Mouse (Mus musculus): ENCODE measurements around the gene Trmt61a. TPM values are rescaled to one million over a fixed set of nuclear protein-coding genes. Genes with fewer than 3 reads are reported as not detected.

The Trmt61a gene
- polyA plus RNA-seq, 1 experiment = 28.0 TPM

GRCm38 (mm10) chr12:111671431-111671902, 6.4 kb upstream of the Trmt61a start:
- under 1% methylated on average over 34 of the region's 34 CpGs for WGBS
- no peak for DNase-seq (ENCODE audit: low read depth, low spot score)

- under 1% methylated on average over 31 of the region's 31 CpGs for WGBS
- no peak for DNase-seq (ENCODE audit: low read depth, low spot score)
These were observed 5.7 kb upstream of the Trmt61a start, which contains the start of gene Ckb for GRCm38 (mm10) chr12:111672176-111672575. Gene Ckb (minus strand): TSS chr12:111672338.

GRCm38 (mm10) chr12:111672581-111672980, 5.3 kb upstream of the Trmt61a start:
- WGBS = 12% methylated on average over 12 of the region's 12 CpGs
- no peak for DNase-seq (ENCODE audit: low read depth, low spot score)

- WGBS = 46% methylated on average over 2 of the region's 2 CpGs
- no peak for DNase-seq (ENCODE audit: low read depth, low spot score)
These were observed 2.9 kb upstream of the Trmt61a start for GRCm38 (mm10) chr12:111674850-111675486.

GRCm38 (mm10) chr12:111675797-111676580, 1.9 kb upstream of the Trmt61a start:
- WGBS = 33% methylated on average over 6 of the region's 6 CpGs
- DNase-seq (ENCODE audit: low read depth, low spot score) = no peak

- WGBS = 4% methylated on average over 5 of the region's 5 CpGs
- peak; percentile 48 for DNase-seq (ENCODE audit: low read depth, low spot score)
These were observed 484 bp upstream of the Trmt61a start for GRCm38 (mm10) chr12:111677421-111677820.

GRCm38 (mm10) chr12:111678670-111678933, 697 bp downstream of the Trmt61a start:
- DNase-seq (ENCODE audit: low read depth, low spot score) = no peak
- WGBS = 2% methylated on average over 13 of the region's 13 CpGs

GRCm38 (mm10) chr12:111678997-111679396, 1.1 kb downstream of the Trmt61a start:
- WGBS = 21% methylated on average over 7 of the region's 7 CpGs
- no peak for DNase-seq (ENCODE audit: low read depth, low spot score)

GRCm38 (mm10) chr12:111680661-111681060, 2.8 kb downstream of the Trmt61a start:
- DNase-seq (ENCODE audit: low read depth, low spot score) = no peak
- 84% methylated on average over 13 of the region's 13 CpGs for WGBS

GRCm38 (mm10) chr12:111681305-111681704, 3.4 kb downstream of the Trmt61a start:
- 69% methylated on average over 8 of the region's 8 CpGs for WGBS
- DNase-seq (ENCODE audit: low read depth, low spot score) = no peak

- 77% methylated on average over 5 of the region's 5 CpGs for WGBS
- DNase-seq (ENCODE audit: low read depth, low spot score) = no peak
These were observed 4.1 kb downstream of the Trmt61a start for GRCm38 (mm10) chr12:111682003-111682402.

- no peak for DNase-seq (ENCODE audit: low read depth, low spot score)
- WGBS = 60% methylated on average over 5 of the region's 5 CpGs
These were observed 4.9 kb downstream of the Trmt61a start for GRCm38 (mm10) chr12:111682806-111683205.

- no peak for DNase-seq (ENCODE audit: low read depth, low spot score)
- WGBS = 51% methylated on average over 4 of the region's 4 CpGs
These were observed 8.5 kb downstream of the Trmt61a start for GRCm38 (mm10) chr12:111686390-111686789.

- WGBS = 28% methylated on average over 14 of the region's 14 CpGs
- DNase-seq (ENCODE audit: low read depth, low spot score) = no peak
These were observed 9.6 kb downstream of the Trmt61a start for GRCm38 (mm10) chr12:111687350-111688068.

- WGBS = 51% methylated on average over 2 of the region's 2 CpGs
- no peak for DNase-seq (ENCODE audit: low read depth, low spot score)
These were observed 10.1 kb downstream of the Trmt61a start for GRCm38 (mm10) chr12:111688069-111688428.

GRCm38 (mm10) chr12:111689426-111689825, 11.5 kb downstream of the Trmt61a start:
- WGBS = 20% methylated on average over 11 of the region's 11 CpGs
- DNase-seq (ENCODE audit: low read depth, low spot score) = no peak

- WGBS = 62% methylated on average over 5 of the region's 5 CpGs
- no peak for DNase-seq (ENCODE audit: low read depth, low spot score)
These were observed 13.5 kb downstream of the Trmt61a start for GRCm38 (mm10) chr12:111691346-111691872.

- 90% methylated on average over 5 of the region's 5 CpGs for WGBS
- DNase-seq (ENCODE audit: low read depth, low spot score) = no peak
These were observed 15.0 kb downstream of the Trmt61a start for GRCm38 (mm10) chr12:111692899-111693298.

- 78% methylated on average over 18 of the region's 18 CpGs for WGBS
- no peak for DNase-seq (ENCODE audit: low read depth, low spot score)
These were observed 15.7 kb downstream of the Trmt61a start for GRCm38 (mm10) chr12:111693341-111694270.
